Mouse (Mus musculus) erythroblast, embryonic 14.5 days (primary cell): ENCODE results near the gene Cd300lf.

Source experiments
- GATA1 ChIP-seq: IDR thresholded peaks from 2 replicates; pipeline ENCODE4 v1.6.1; 2012; ENCODE audit warnings: low read length, inconsistent platforms, mixed read lengths
- TAL1 ChIP-seq: IDR thresholded peaks from 3 replicates; pipeline ENCODE4 v1.6.1; 2012; ENCODE audit warnings: low read length, inconsistent platforms, mixed read lengths

DNA sequence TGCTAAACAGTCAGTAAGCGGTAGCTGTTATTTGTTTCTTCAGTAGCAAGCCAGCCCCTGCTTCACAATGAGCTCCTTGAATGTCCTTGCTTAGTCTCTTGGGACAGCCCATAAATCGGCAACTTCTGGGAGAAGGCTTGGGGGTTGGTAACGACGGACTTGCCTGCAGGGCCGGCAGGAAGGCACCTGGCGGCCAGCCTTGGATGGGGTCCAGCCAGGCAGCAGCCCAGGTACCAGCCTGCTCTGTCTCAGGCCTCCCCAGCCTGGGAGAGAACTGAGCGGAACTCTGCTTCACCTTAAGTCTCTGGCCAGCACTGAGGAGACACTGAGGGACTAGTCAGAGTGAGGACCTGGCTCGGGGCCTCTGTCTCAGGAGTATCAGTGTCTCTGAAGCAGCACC is 37.3 kb upstream of the Cd300lf start:
- TF ChIP-seq TAL1 (no peak), GATA1 (no peak)
